Mouse (Mus musculus) intestine, embryonic 14.5 days (tissue): ENCODE measurements around the gene Epha6. TPM values are rescaled to one million over a fixed set of nuclear protein-coding genes. Genes with fewer than 3 reads are reported as not detected.

Experiments used
- ATAC-seq: fragments of 200-750 bp; cut with Nextera tagmentation; replicated peaks from 2 replicates; pipeline ENCODE4 v1.8.0; 2017; ENCODE audit warnings: low read depth, moderate number of reproducible peaks, moderate TSS enrichment, moderate library complexity; ENCODE audit not compliant: low FRiP score, low TSS enrichment
- DNase-seq: peaks from one replicate; pipeline ENCODE4 v3.0.0-alpha.2; 2018; ENCODE audit warnings: low spot score
- H3K27ac ChIP-seq: fragments of 300-500 bp; sonication (generic); 2 replicates; pipeline ENCODE4 v1.5.1; 2014; ENCODE audit warnings: low read depth, mild to moderate bottlenecking, control low read depth
- H3K27me3 ChIP-seq: fragments of 300-500 bp; sonication (generic); replicated peaks from 2 replicates; pipeline ENCODE4 v1.6.1; 2014; ENCODE audit warnings: low read length, control low read depth; ENCODE audit not compliant: control insufficient read depth, insufficient read depth
- H3K36me3 ChIP-seq: fragments of 300-500 bp; sonication (generic); 2 replicates; pipeline ENCODE4 v1.6.1; 2014; ENCODE audit warnings: low read length, control low read depth; ENCODE audit not compliant: control insufficient read depth, insufficient read depth
- H3K4me1 ChIP-seq: fragments of 300-500 bp; sonication (generic); replicated peaks from 2 replicates; pipeline ENCODE4 v1.6.1; 2014; ENCODE audit warnings: low read length, control low read depth, mixed read lengths; ENCODE audit not compliant: control insufficient read depth, insufficient read depth
- H3K4me2 ChIP-seq: fragments of 300-500 bp; sonication (generic); 2 replicates; pipeline ENCODE4 v1.6.1; 2014; ENCODE audit warnings: low read length
- H3K4me3 ChIP-seq: fragments of 300-500 bp; sonication (generic); 2 replicates; pipeline ENCODE4 v1.5.1; 2014; ENCODE audit warnings: low read depth, low read length, control low read depth, mixed read lengths
- H3K9ac ChIP-seq: fragments of 300-500 bp; sonication (generic); 2 replicates; pipeline ENCODE4 v1.6.1; 2014; ENCODE audit warnings: mild to moderate bottlenecking, low read length
- H3K9me3 ChIP-seq: fragments of 300-500 bp; sonication (generic); 2 replicates; pipeline ENCODE4 v1.6.1; 2016; ENCODE audit warnings: low read length, control low read depth; ENCODE audit not compliant: control insufficient read depth
- WGBS: fragments of 180-500 bp; shearing (Covaris S2); extraction: QIAGEN DNeasy Blood & Tissue Kit; methylation state at CpG from one replicate; pipeline ENCODE4 v1.1.7; 2014; 5-methylcytosine and 5-hydroxymethylcytosine counted together
- polyA plus RNA-seq: library from polyadenylated mRNA; unstranded; fragments of >200 nt; fragmentation: Nextera tagmentation; extraction: Ambion mirVana; gene quantifications from 2 replicates; pipeline ENCODE4 v1.2.1, GENCODE M21; 2014

Epha6 gene
- polyA plus RNA-seq, 1 experiment from 2014 or later, result 0.27 TPM

- DNase-seq (no peak), ATAC-seq (no peak)
- WGBS, result 78% methylated on average over 4 of the region's 4 CpGs
- no peak overlapping the region for H3K4me3 ChIP-seq
- H3K9me3 ChIP-seq, result no peaks in the 10 kb centered on the region
- no peak overlapping the region for H3K27ac ChIP-seq
- H3K9ac ChIP-seq, result no peak overlapping the region
- H3K4me2 ChIP-seq, result no peak overlapping the region
- no peaks in the 10 kb centered on the region for H3K27me3 ChIP-seq
- H3K36me3 ChIP-seq, result no peaks in the 10 kb centered on the region
- H3K4me1 ChIP-seq, result no peaks in the 10 kb centered on the region
Measured at GRCm38 (mm10) chr16:60257044-60257443, 348.3 kb downstream of the Epha6 start.

- no peak overlapping the region for H3K4me3 ChIP-seq
- no peak for DNase-seq
- no peak overlapping the region for H3K9ac ChIP-seq
- ATAC-seq, result no peak
- no peaks in the 10 kb centered on the region for H3K9me3 ChIP-seq
- no peaks in the 10 kb centered on the region for H3K4me1 ChIP-seq
- 70% methylated on average over 2 of the region's 2 CpGs for WGBS
- no peak overlapping the region for H3K27ac ChIP-seq
- no peaks in the 10 kb centered on the region for H3K27me3 ChIP-seq
- H3K36me3 ChIP-seq, result no peaks in the 10 kb centered on the region
- H3K4me2 ChIP-seq, result no peak overlapping the region
Measured at GRCm38 (mm10) chr16:60239356-60240190, 365.8 kb downstream of the Epha6 start.

GRCm38 (mm10) chr16:60233985-60234766 is 371.2 kb downstream of the Epha6 start:
- Histone ChIP-seq H3K27ac (no peak overlapping the region), H3K4me1 (no peaks in the 10 kb centered on the region), H3K4me2 (no peak overlapping the region), H3K27me3 (no peaks in the 10 kb centered on the region), H3K4me3 (no peak overlapping the region), H3K36me3 (no peaks in the 10 kb centered on the region), H3K9me3 (no peaks in the 10 kb centered on the region), H3K9ac (no peak overlapping the region)
- ATAC-seq (no peak), DNase-seq (no peak)
- 90% methylated on average over 5 of the region's 5 CpGs for WGBS

GRCm38 (mm10) chr16:60232982-60233381 is 372.3 kb downstream of the Epha6 start:
- no peak overlapping the region for H3K27ac ChIP-seq
- ATAC-seq, result no peak
- H3K36me3 ChIP-seq, result no peaks in the 10 kb centered on the region
- no peak overlapping the region for H3K4me3 ChIP-seq
- H3K9me3 ChIP-seq, result no peaks in the 10 kb centered on the region
- no peak overlapping the region for H3K4me2 ChIP-seq
- WGBS, result 72% methylated on average over 2 of the region's 2 CpGs
- H3K9ac ChIP-seq, result no peak overlapping the region
- DNase-seq, result no peak
- no peaks in the 10 kb centered on the region for H3K27me3 ChIP-seq
- no peaks in the 10 kb centered on the region for H3K4me1 ChIP-seq

- no peak for DNase-seq
- no peak for ATAC-seq
- Histone ChIP-seq H3K9me3 (no peaks in the 10 kb centered on the region), H3K4me2 (no peak overlapping the region), H3K36me3 (no peaks in the 10 kb centered on the region), H3K27me3 (no peaks in the 10 kb centered on the region), H3K4me3 (no peak overlapping the region), H3K9ac (no peak overlapping the region), H3K4me1 (no peaks in the 10 kb centered on the region), H3K27ac (no peak overlapping the region)
Measured at GRCm38 (mm10) chr16:60209151-60209550, 396.2 kb downstream of the Epha6 start.

GRCm38 (mm10) chr16:60175580-60175979 is 429.8 kb downstream of the Epha6 start:
- H3K9ac ChIP-seq, result no peak overlapping the region
- ATAC-seq (no peak), DNase-seq (no peak)
- H3K27ac ChIP-seq, result no peak overlapping the region
- 35% methylated on average over 3 of the region's 3 CpGs for WGBS
- no peak overlapping the region for H3K4me2 ChIP-seq
- H3K36me3 ChIP-seq, result no peaks in the 10 kb centered on the region
- no peaks in the 10 kb centered on the region for H3K9me3 ChIP-seq
- H3K27me3 ChIP-seq, result no peaks in the 10 kb centered on the region
- no peak overlapping the region for H3K4me3 ChIP-seq
- H3K4me1 ChIP-seq, result no peaks in the 10 kb centered on the region

- no peak overlapping the region for H3K27ac ChIP-seq
- H3K9ac ChIP-seq, result no peak overlapping the region
- no peak for ATAC-seq
- no peak overlapping the region for H3K4me3 ChIP-seq
- no peaks in the 10 kb centered on the region for H3K36me3 ChIP-seq
- DNase-seq, result no peak
- 67% methylated on average over 2 of the region's 2 CpGs for WGBS
- no peaks in the 10 kb centered on the region for H3K27me3 ChIP-seq
- H3K4me2 ChIP-seq, result no peak overlapping the region
- H3K9me3 ChIP-seq, result no peaks in the 10 kb centered on the region
- H3K4me1 ChIP-seq, result no peaks in the 10 kb centered on the region
Measured at GRCm38 (mm10) chr16:60152439-60152838, 452.9 kb downstream of the Epha6 start.

GRCm38 (mm10) chr16:60144370-60144769 is 461.0 kb downstream of the Epha6 start:
- DNase-seq (no peak), ATAC-seq (no peak)
- no peaks in the 10 kb centered on the region for H3K4me1 ChIP-seq
- no peak overlapping the region for H3K9ac ChIP-seq
- H3K4me2 ChIP-seq, result no peak overlapping the region
- no peaks in the 10 kb centered on the region for H3K9me3 ChIP-seq
- no peak overlapping the region for H3K27ac ChIP-seq
- WGBS, result 53% methylated on average over 3 of the region's 3 CpGs
- no peaks in the 10 kb centered on the region for H3K27me3 ChIP-seq
- H3K4me3 ChIP-seq, result no peak overlapping the region
- H3K36me3 ChIP-seq, result no peaks in the 10 kb centered on the region
